Mouse (Mus musculus) embryonic facial prominence, embryonic 13.5 days (tissue): ENCODE results near the gene Olfr101. TPM values are rescaled to one million over a fixed set of nuclear protein-coding genes. Genes with fewer than 3 reads are reported as not detected.

Experiments
- ATAC-seq: fragments of 200-750 bp; cut with Nextera tagmentation; 2 replicates; pipeline ENCODE4 v1.8.0; 2017; ENCODE audit warnings: low read depth; ENCODE audit not compliant: insufficient number of reproducible peaks, insufficient read depth, low FRiP score, low TSS enrichment
- H3K27ac ChIP-seq: fragments of 300-500 bp; sonication (generic); 2 replicates; pipeline ENCODE4 v1.5.1; 2015; ENCODE audit warnings: moderate library complexity, mild to moderate bottlenecking, inconsistent platforms
- H3K27me3 ChIP-seq: fragments of 300-500 bp; sonication (generic); 2 replicates; pipeline ENCODE4 v1.6.1; 2015; ENCODE audit warnings: mild to moderate bottlenecking, inconsistent platforms
- H3K36me3 ChIP-seq: fragments of 300-500 bp; sonication (generic); 2 replicates; pipeline ENCODE4 v1.6.1; 2015; ENCODE audit warnings: mild to moderate bottlenecking, inconsistent platforms
- H3K4me1 ChIP-seq: fragments of 300-500 bp; sonication (generic); 2 replicates; pipeline ENCODE4 v1.6.1; 2015; ENCODE audit warnings: inconsistent platforms
- H3K4me2 ChIP-seq: fragments of 300-500 bp; sonication (generic); 2 replicates; pipeline ENCODE4 v1.6.1; 2015; ENCODE audit warnings: moderate library complexity, mild to moderate bottlenecking, inconsistent platforms
- H3K4me3 ChIP-seq: fragments of 300-500 bp; sonication (generic); 2 replicates; pipeline ENCODE4 v1.5.1; 2015; ENCODE audit warnings: mild to moderate bottlenecking, inconsistent platforms
- H3K9ac ChIP-seq: fragments of 300-500 bp; sonication (generic); 2 replicates; pipeline ENCODE4 v1.6.1; 2015; ENCODE audit warnings: mild to moderate bottlenecking, inconsistent platforms
- H3K9me3 ChIP-seq: fragments of 300-500 bp; sonication (generic); 2 replicates; pipeline ENCODE4 v1.6.1; 2016; ENCODE audit warnings: inconsistent platforms
- WGBS: fragments of 180-500 bp; shearing (Covaris S2); methylation state at CpG from one replicate; pipeline ENCODE4 v1.1.7; 2015; ENCODE audit warnings: mixed read lengths; 5-methylcytosine and 5-hydroxymethylcytosine counted together
- polyA plus RNA-seq: library from polyadenylated mRNA; unstranded; fragments of >200 nt; fragmentation: Nextera tagmentation; extraction: Ambion mirVana; gene quantifications from 2 replicates; pipeline ENCODE4 v1.2.1, GENCODE M21; 2015

The Olfr101 gene
- polyA plus RNA-seq, 1 experiment from 2014 or later = not detected

DNA sequence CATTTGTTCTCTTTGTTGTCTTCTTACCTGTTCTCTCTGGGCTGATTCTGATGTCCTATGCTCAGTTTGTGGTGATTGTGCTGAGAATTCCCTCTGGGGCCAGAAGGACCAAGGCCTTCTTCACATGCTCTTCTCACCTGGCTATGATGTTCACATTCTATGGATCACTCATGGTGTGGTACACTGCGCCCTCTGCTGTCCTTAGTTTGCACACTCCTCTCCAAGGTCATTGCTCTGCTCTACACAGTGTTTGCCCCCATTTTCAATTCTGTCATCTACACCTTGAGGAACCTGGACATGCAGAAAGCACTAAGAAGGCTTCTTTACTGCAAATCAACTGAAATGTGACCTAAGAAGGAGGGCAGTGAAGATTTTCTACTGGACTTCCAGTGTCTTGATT lies 53.6 kb downstream of the Olfr101 start:
- no peak overlapping the region for H3K27ac ChIP-seq
- no peak overlapping the region for H3K9ac ChIP-seq
- no peaks in the 10 kb centered on the region for H3K36me3 ChIP-seq
- WGBS = 7% methylated on average over 1 of the region's 1 CpGs
- H3K27me3 ChIP-seq = no peaks in the 10 kb centered on the region
- no peak overlapping the region for H3K4me3 ChIP-seq
- H3K9me3 ChIP-seq = no peaks in the 10 kb centered on the region
- H3K4me1 ChIP-seq = no peaks in the 10 kb centered on the region
- ATAC-seq = no peak
- H3K4me2 ChIP-seq = no peak overlapping the region

DNA sequence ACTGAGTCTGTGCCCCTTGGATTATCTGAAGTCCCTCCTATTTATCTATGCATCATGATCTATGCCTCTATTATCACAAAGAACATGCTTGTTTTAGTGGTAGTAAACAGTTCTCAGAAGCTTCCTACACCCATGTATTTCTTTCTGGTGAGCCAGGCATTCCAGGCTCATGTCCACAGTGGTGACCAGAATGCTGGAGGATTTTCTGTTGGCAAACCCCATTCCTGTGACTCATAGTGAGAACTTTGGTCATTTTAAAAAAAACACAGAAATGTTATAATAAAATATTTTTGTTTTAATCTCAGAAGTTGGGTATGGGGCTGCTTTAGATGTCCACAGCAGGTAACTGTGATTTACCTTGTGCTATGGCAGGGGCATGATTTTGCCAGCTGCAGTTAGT lies 54.7 kb downstream of the Olfr101 start:
- no peak overlapping the region for H3K27ac ChIP-seq
- H3K9ac ChIP-seq = no peak overlapping the region
- no peaks in the 10 kb centered on the region for H3K27me3 ChIP-seq
- no peaks in the 10 kb centered on the region for H3K9me3 ChIP-seq
- ATAC-seq = no peak
- no peaks in the 10 kb centered on the region for H3K4me1 ChIP-seq
- no peaks in the 10 kb centered on the region for H3K36me3 ChIP-seq
- H3K4me2 ChIP-seq = no peak overlapping the region
- H3K4me3 ChIP-seq = no peak overlapping the region

Other genes with a start within 250 kb of the Olfr101 start
- 0.10 TPM in 1 of 2 replicates, not detected in the other for gene Olfr90, start 215.8 kb downstream of the Olfr101 start, polyA plus RNA-seq
- not detected in 2 replicates for gene Olfr91, start 206.0 kb downstream of the Olfr101 start, polyA plus RNA-seq
- gene Olfr92, start 184.2 kb downstream of the Olfr101 start, polyA plus RNA-seq = not detected in 2 replicates
- not detected in 2 replicates for gene Olfr93, start 142.8 kb downstream of the Olfr101 start, polyA plus RNA-seq
- gene Ubd, start 110.4 kb downstream of the Olfr101 start, polyA plus RNA-seq = not detected in 2 replicates
- gene Olfr94, start 103.3 kb downstream of the Olfr101 start, polyA plus RNA-seq = not detected in 2 replicates
- not detected in 2 replicates for gene Olfr95, start 91.2 kb downstream of the Olfr101 start, polyA plus RNA-seq
- gene Olfr96, start 84.2 kb downstream of the Olfr101 start, polyA plus RNA-seq = not detected in 2 replicates
- not detected in 2 replicates for gene Olfr97, start 67.0 kb downstream of the Olfr101 start, polyA plus RNA-seq
- gene Olfr98, start 40.6 kb downstream of the Olfr101 start, polyA plus RNA-seq = not detected in 2 replicates
- 0.94 and 1.4 TPM in 2 replicates for gene H2-M3, start 34.1 kb downstream of the Olfr101 start, polyA plus RNA-seq
- gene Olfr99, start 20.9 kb downstream of the Olfr101 start, polyA plus RNA-seq = not detected in 2 replicates
- not detected in 2 replicates for gene Olfr102, start 12.7 kb upstream of the Olfr101 start, polyA plus RNA-seq
- gene Olfr103, start 35.4 kb upstream of the Olfr101 start, polyA plus RNA-seq = not detected in 2 replicates
- gene Olfr104-ps, start 55.3 kb upstream of the Olfr101 start, polyA plus RNA-seq = not detected in 2 replicates
- not detected in 2 replicates for gene Olfr105-ps, start 74.7 kb upstream of the Olfr101 start, polyA plus RNA-seq
- gene Olfr106-ps, start 86.1 kb upstream of the Olfr101 start, polyA plus RNA-seq = not detected in 2 replicates
- gene Olfr107, start 94.9 kb upstream of the Olfr101 start, polyA plus RNA-seq = not detected in 2 replicates
- not detected in 2 replicates for gene Olfr108, start 141.2 kb upstream of the Olfr101 start, polyA plus RNA-seq
- not detected in 2 replicates for gene Olfr109, start 154.6 kb upstream of the Olfr101 start, polyA plus RNA-seq
- gene H2-M2, start 179.2 kb upstream of the Olfr101 start, polyA plus RNA-seq = not detected in 2 replicates
- not detected in 2 replicates for gene Olfr110, start 188.2 kb upstream of the Olfr101 start, polyA plus RNA-seq
- not detected in 2 replicates for gene Olfr111, start 203.7 kb upstream of the Olfr101 start, polyA plus RNA-seq